Mouse (Mus musculus) layer of hippocampus, postnatal 36 days (tissue): Measurements from ENCODE around the gene Znrf1. TPM values are rescaled to one million over a fixed set of nuclear protein-coding genes. Genes with fewer than 3 reads are reported as not detected.

Experiments
- DNase-seq, 2 experiments: peaks; one replicate each; pipeline ENCODE4 v3.0.0; 2022
- total RNA-seq, 2 experiments: library from RNA; stranded (reverse); gene quantifications; 2 replicates each; pipeline ENCODE4 v1.2.3; 2021

Znrf1 gene
- total RNA-seq, 2 experiments from 2014 or later = 110 to 118 TPM

GRCm38 (mm10) chr8:111599707-111600444 lies 64.0 kb downstream of the Znrf1 start:
- no peak for DNase-seq

GRCm38 (mm10) chr8:111602050-111602449 lies 66.2 kb downstream of the Znrf1 start:
- no peak for DNase-seq

GRCm38 (mm10) chr8:111604986-111605385 lies 69.1 kb downstream of the Znrf1 start:
- DNase-seq = no peak

GRCm38 (mm10) chr8:111606961-111607360 lies 71.1 kb downstream of the Znrf1 start:
- no peak for DNase-seq

- no peak for DNase-seq
Measured at GRCm38 (mm10) chr8:111607414-111607813, 71.5 kb downstream of the Znrf1 start.

- no peak for DNase-seq
Measured at GRCm38 (mm10) chr8:111613181-111613580, 77.3 kb downstream of the Znrf1 start.

GRCm38 (mm10) chr8:111614786-111615701 lies 79.1 kb downstream of the Znrf1 start:
- DNase-seq = no peak

- DNase-seq = no peak
Measured at GRCm38 (mm10) chr8:111617812-111618211, 81.9 kb downstream of the Znrf1 start.

- DNase-seq = no peak
Measured at GRCm38 (mm10) chr8:111618273-111618672, 82.4 kb downstream of the Znrf1 start.

GRCm38 (mm10) chr8:111619936-111620335 lies 84.0 kb downstream of the Znrf1 start:
- DNase-seq = no peak

- DNase-seq = no peak
Measured at GRCm38 (mm10) chr8:111622104-111622503, 86.2 kb downstream of the Znrf1 start.

GRCm38 (mm10) chr8:111622553-111622952 lies 86.7 kb downstream of the Znrf1 start:
- no peak for DNase-seq

GRCm38 (mm10) chr8:111624081-111624852 lies 88.4 kb downstream of the Znrf1 start:
- peak; percentile 44 to 47 for DNase-seq

- DNase-seq = no peak
Measured at GRCm38 (mm10) chr8:111624853-111625221, 88.9 kb downstream of the Znrf1 start.

- DNase-seq = peak; percentile 50 to 53
Measured at GRCm38 (mm10) chr8:111625694-111626527, 90.0 kb downstream of the Znrf1 start.

GRCm38 (mm10) chr8:111626528-111626820 lies 90.6 kb downstream of the Znrf1 start:
- DNase-seq = no peak

- DNase-seq = no peak
Measured at GRCm38 (mm10) chr8:111626933-111627332, 91.0 kb downstream of the Znrf1 start.

- DNase-seq = no peak
Measured at GRCm38 (mm10) chr8:111627923-111628322, 92.0 kb downstream of the Znrf1 start.

- DNase-seq = no peak
Measured at GRCm38 (mm10) chr8:111628401-111628800, 92.5 kb downstream of the Znrf1 start.

- DNase-seq = no peak
Measured at GRCm38 (mm10) chr8:111628894-111629501, 93.1 kb downstream of the Znrf1 start.

GRCm38 (mm10) chr8:111630105-111630521 lies 94.2 kb downstream of the Znrf1 start, which contains the start of gene Ldhd:
TSS of gene Ldhd (minus strand) at chr8:111630374.
- DNase-seq = peak in 1 of 2 experiments; percentile 43
